Mouse (Mus musculus) G1E (cell line): ENCODE measurements around the gene Ntn1.

Source experiments
- CTCF ChIP-seq: IDR thresholded peaks from 2 replicates; pipeline ENCODE4 v1.5.1; 2012; ENCODE audit warnings: low read depth, low read length, inconsistent platforms, mixed read lengths
- GATA1 ChIP-seq: IDR thresholded peaks from 2 replicates; pipeline ENCODE4 v1.6.1; 2012; ENCODE audit warnings: borderline replicate concordance, low read length, inconsistent platforms, mixed read lengths
- GATA2 ChIP-seq: IDR thresholded peaks from 2 replicates; pipeline ENCODE4 v1.6.1; 2012; ENCODE audit warnings: low read depth, low read length, inconsistent platforms, borderline replicate concordance
- POLR2AphosphoS5 ChIP-seq: IDR thresholded peaks from 2 replicates; pipeline ENCODE4 v1.6.1; 2012; ENCODE audit warnings: low read depth, low read length, inconsistent platforms; ENCODE audit not compliant: insufficient replicate concordance
- TAL1 ChIP-seq: conservative IDR thresholded peaks from 2 replicates; pipeline ENCODE4 v1.6.1; 2012; ENCODE audit warnings: low read depth, low read length, inconsistent platforms, mixed read lengths

GRCm38 (mm10) chr11:68432361-68433021 lies 31.9 kb upstream of the Ntn1 start:
- no peak for TF ChIP-seq CTCF
- no peak for TF ChIP-seq GATA1
- TF ChIP-seq POLR2AphosphoS5 = no peak
- TF ChIP-seq TAL1 = no peak
- no peak for TF ChIP-seq GATA2
